Mouse (Mus musculus) large intestine, adult 2 months (tissue): ENCODE measurements around the gene Ndufs7. TPM values are rescaled to one million over a fixed set of nuclear protein-coding genes. Genes with fewer than 3 reads are reported as not detected.

Experiments used
- DNase-seq: peaks from one replicate; pipeline ENCODE4 v3.0.0-alpha.2; 2012; ENCODE audit warnings: low read depth, low spot score
- WGBS: fragments of 180-500 bp; shearing (Covaris S2); methylation state at CpG from one replicate; pipeline ENCODE4 v1.1.7; 2018; 5-methylcytosine and 5-hydroxymethylcytosine counted together
- polyA plus RNA-seq: library from polyadenylated mRNA; depleted of rRNA; stranded (reverse); fragments of >200 nt; gene quantifications from 2 replicates; pipeline ENCODE4 v1.2.3, GENCODE M21; 2012; rRNA removed

The Ndufs7 gene
- polyA plus RNA-seq, 1 experiment, result 570 TPM

DNA sequence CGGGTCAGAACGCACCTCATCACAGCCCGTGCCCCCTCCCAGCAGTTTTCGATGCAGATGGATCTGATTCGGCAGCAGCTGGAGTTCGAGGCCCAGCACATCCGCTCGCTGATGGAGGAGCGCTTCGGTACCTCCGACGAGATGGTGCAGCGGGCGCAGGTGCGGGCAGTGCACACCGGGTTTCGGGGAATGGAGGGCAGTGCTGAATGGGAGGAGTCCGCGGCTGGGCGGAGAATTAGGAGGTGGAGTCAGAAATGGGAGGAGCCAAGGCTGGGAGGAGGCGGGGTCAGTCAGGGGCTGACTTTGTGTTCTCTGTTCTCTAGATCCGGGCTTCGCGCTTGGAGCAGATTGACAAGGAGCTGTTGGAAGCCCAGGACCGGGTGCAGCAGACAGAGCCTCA lies 55.9 kb downstream of the Ndufs7 start:
- DNase-seq, result no peak
- WGBS, result 10% methylated on average over 25 of the region's 25 CpGs

Other genes starting within 250 kb of the Ndufs7 start
- 33.5 and 42.4 TPM in 2 replicates for gene Arhgap45, start 232.5 kb upstream of the Ndufs7 start, polyA plus RNA-seq
- gene Polr2e, start 209.3 kb upstream of the Ndufs7 start, polyA plus RNA-seq, result 146 and 172 TPM in 2 replicates
- gene Gpx4, start 202.0 kb upstream of the Ndufs7 start, polyA plus RNA-seq, result 282 and 473 TPM in 2 replicates
- gene Sbno2, start 143.6 kb upstream of the Ndufs7 start, polyA plus RNA-seq, result 67.2 and 91.7 TPM in 2 replicates
- gene Stk11, start 133.3 kb upstream of the Ndufs7 start, polyA plus RNA-seq, result 112 and 115 TPM in 2 replicates
- gene Atp5d, start 110.5 kb upstream of the Ndufs7 start, polyA plus RNA-seq, result 1,215 and 1,440 TPM in 2 replicates
- gene Cbarp, start 108.3 kb upstream of the Ndufs7 start, polyA plus RNA-seq, result 5.0 TPM in 2 replicates
- 62.7 and 89.3 TPM in 2 replicates for gene Midn, start 100.8 kb upstream of the Ndufs7 start, polyA plus RNA-seq
- gene Cirbp, start 83.1 kb upstream of the Ndufs7 start, polyA plus RNA-seq, result 52.6 and 63.1 TPM in 2 replicates
- gene 1600002K03Rik, start 76.2 kb upstream of the Ndufs7 start, polyA plus RNA-seq, result 15.9 and 18.2 TPM in 2 replicates
- gene Efna2, start 69.6 kb upstream of the Ndufs7 start, polyA plus RNA-seq, result 0.95 and 1.1 TPM in 2 replicates
- 24.7 and 28.6 TPM in 2 replicates for gene Mum1, start 22.7 kb upstream of the Ndufs7 start, polyA plus RNA-seq
- 9.4 and 10.5 TPM in 2 replicates for gene Gamt, start 11.9 kb downstream of the Ndufs7 start, polyA plus RNA-seq
- gene Dazap1, start 12.4 kb downstream of the Ndufs7 start, polyA plus RNA-seq, result 52.1 and 67.7 TPM in 2 replicates
- 1,621 and 1,622 TPM in 2 replicates for gene Rps15, start 43.3 kb downstream of the Ndufs7 start, polyA plus RNA-seq
- gene Apc2, start 46.9 kb downstream of the Ndufs7 start, polyA plus RNA-seq, result 0.41 and 0.45 TPM in 2 replicates
- 69.0 and 72.5 TPM in 2 replicates for gene 2310011J03Rik, start 71.4 kb downstream of the Ndufs7 start, polyA plus RNA-seq
- 8.2 and 15.5 TPM in 2 replicates for gene Pcsk4, start 80.4 kb downstream of the Ndufs7 start, polyA plus RNA-seq
- gene Reep6, start 80.8 kb downstream of the Ndufs7 start, polyA plus RNA-seq, result 50.1 and 127 TPM in 2 replicates
- 40.5 and 73.6 TPM in 2 replicates for gene Adamtsl5, start 99.3 kb downstream of the Ndufs7 start, polyA plus RNA-seq
- 0.68 and 2.8 TPM in 2 replicates for gene Plk5, start 107.3 kb downstream of the Ndufs7 start, polyA plus RNA-seq
- gene Mex3d, start 138.5 kb downstream of the Ndufs7 start, polyA plus RNA-seq, result 5.7 and 7.6 TPM in 2 replicates
- 104 and 116 TPM in 2 replicates for gene Mbd3, start 150.4 kb downstream of the Ndufs7 start, polyA plus RNA-seq
- 2,454 and 2,475 TPM in 2 replicates for gene Uqcr11, start 157.7 kb downstream of the Ndufs7 start, polyA plus RNA-seq
- gene Tcf3, start 184.5 kb downstream of the Ndufs7 start, polyA plus RNA-seq, result 60.2 and 76.9 TPM in 2 replicates
- 0.09 and 0.19 TPM in 2 replicates for gene Onecut3, start 245.7 kb downstream of the Ndufs7 start, polyA plus RNA-seq